ENCODE assay signal across 10 mouse cellular contexts in genomic region chr1:191311296-191311898, GRCm38 (mm10).
"Had no signal": no experiment of that assay in that cellular context is flagged by ENCODE, and none has a peak within 500 bp of the region (broad histone marks: within the 10 kb centered on the region; RNA-seq: fewer than 3 reads in every experiment).

No protein-coding gene starts in this region.

- H3K27ac ChIP-seq: limb, embryonic 15.5 days; liver, embryonic 14.5 days; midbrain, embryonic 15.5 days had no signal

- H3K4me2 ChIP-seq: limb, embryonic 15.5 days; midbrain, embryonic 11.5 days; midbrain, embryonic 15.5 days had no signal

- H3K27me3 ChIP-seq: limb, embryonic 15.5 days; midbrain, embryonic 15.5 days had no signal

- H3K9me3 ChIP-seq: limb, embryonic 15.5 days; midbrain, embryonic 15.5 days had no signal

- DNase-seq: layer of hippocampus, adult 9-11 months; layer of hippocampus, postnatal 36 days; lung, adult 18-20 months; right cerebral cortex, postnatal 14 days; thymus, adult 18-20 months; thymus, postnatal 14 days had no signal

- H3K36me3 ChIP-seq: midbrain, embryonic 15.5 days had no signal

- H3K4me3 ChIP-seq: midbrain, embryonic 15.5 days had no signal

- H3K9ac ChIP-seq: limb, embryonic 15.5 days; liver, embryonic 14.5 days; midbrain, embryonic 15.5 days had no signal
